Mouse (Mus musculus): ENCODE results near the gene Tgtp1. TPM values are rescaled to one million over a fixed set of nuclear protein-coding genes. Genes with fewer than 3 reads are reported as not detected.
"Not testable (repeated sequence)": the region's sequence is repeated elsewhere in the genome, so short reads cannot be mapped to it uniquely, and the experiment has no call there.

Tgtp1 gene
- total RNA-seq (2022) = 1 to 10 TPM in 1 of 4 experiments, under 1 TPM in 3; 0.68 to 1.2 (median 0.76) TPM

- DNase-seq (ENCODE audit: low spot score in 2 of 2) = not testable (repeated sequence)
Observed at GRCm38 (mm10) chr11:48994018-48994417, at the start of gene Tgtp1. Tgtp1 (minus strand) TSS chr11:48994172.

GRCm38 (mm10) chr11:49012074-49012473 is 18.1 kb upstream of the Tgtp1 start:
- not testable (repeated sequence) for DNase-seq (ENCODE audit: low spot score in 2 of 2)

GRCm38 (mm10) chr11:49006785-49007184 is 12.8 kb upstream of the Tgtp1 start:
- DNase-seq (ENCODE audit: low spot score in 2 of 2) = not testable (repeated sequence)

DNA sequence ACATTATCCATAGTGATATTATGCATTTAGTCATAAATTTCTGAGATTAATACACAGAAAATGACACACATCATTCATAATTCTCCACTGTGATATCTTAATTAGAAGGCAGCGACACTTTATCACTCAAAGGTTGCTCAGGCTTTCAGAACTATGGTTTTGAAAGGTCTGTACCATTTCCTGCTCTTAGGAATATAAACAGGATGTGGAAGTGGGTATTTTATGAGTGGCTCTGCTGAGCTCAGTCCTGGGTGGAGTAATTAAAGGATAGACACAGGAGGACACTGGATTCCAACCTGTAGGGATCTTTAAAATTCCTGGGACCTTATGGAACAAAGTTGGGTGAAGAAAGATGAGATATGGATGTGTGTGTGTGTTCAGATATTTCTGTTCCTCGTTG is 12.3 kb upstream of the Tgtp1 start:
- not testable (repeated sequence) for DNase-seq (ENCODE audit: low spot score in 2 of 2)

- not testable (repeated sequence) for DNase-seq (ENCODE audit: low spot score in 2 of 2)
Observed at GRCm38 (mm10) chr11:49000411-49000810, 6.4 kb upstream of the Tgtp1 start.

DNA sequence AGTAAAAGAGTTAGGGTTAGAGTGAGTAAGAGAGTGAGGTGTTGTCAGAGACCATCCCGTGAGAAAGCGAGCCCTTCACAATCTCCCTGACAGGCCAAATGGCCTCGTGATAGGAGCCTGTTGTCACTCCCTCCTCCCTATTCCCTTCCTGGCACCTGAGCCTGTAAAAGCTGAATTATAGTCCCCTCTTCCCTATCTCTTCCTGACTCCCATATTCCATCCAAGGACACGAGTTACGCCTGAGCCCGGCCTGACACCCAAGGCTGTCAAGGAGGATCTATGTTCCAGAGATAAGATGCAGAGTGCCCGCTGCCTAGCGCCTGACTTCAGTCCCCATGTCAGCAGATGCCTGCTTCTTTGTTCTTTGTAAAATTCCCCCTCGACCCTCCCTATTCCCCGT is 676 bp downstream of the Tgtp1 start:
- not testable (repeated sequence) for DNase-seq (ENCODE audit: low spot score in 2 of 2)

DNA sequence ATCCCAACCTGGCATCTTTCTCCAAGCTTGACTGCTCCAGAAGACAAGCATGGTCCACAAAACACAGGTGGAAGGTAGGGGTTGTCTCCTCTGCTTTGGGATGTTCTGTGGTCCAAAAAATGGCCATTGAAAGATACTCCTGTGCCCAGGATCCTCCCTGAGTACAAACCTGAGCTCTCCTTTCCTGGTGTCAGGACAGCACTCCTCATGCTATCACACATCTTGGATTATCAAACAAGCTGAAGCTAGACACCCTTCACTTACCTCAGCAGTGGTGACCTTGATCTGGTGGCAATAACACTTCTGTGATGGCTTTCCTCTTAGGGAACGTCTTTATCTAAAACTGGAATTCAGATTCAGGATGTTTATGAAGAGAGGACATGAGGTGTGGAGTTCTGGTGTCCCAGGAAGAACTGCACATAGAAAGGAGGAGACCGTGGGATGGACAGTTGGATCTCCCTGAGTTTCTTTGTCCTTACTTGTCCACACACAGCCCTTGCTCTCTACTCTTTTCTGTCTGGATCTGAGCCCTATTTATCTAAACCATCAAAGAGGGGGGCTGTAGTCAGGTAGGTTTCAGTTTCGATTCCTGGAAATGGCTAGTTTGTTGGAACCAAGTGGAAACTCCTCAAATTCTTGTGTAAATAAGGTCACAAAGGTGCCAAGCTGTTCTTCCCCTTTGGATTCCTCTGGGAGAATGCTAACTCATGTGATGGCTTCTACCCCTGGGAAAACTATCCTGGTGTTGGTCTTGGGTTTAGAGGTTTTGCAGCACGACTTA is 2.0 kb downstream of the Tgtp1 start, which contains the start of gene Gm12185:
Gene Gm12185, minus strand, starts transcription at position 487 of the 781 bp plus-strand sequence.
- DNase-seq (ENCODE audit: low spot score in 2 of 2) = not testable (repeated sequence)

GRCm38 (mm10) chr11:48989981-48990380 is 4.0 kb downstream of the Tgtp1 start:
- not testable (repeated sequence) for DNase-seq (ENCODE audit: low spot score in 2 of 2)

GRCm38 (mm10) chr11:48988219-48988618 is 5.8 kb downstream of the Tgtp1 start:
- DNase-seq (ENCODE audit: low spot score in 2 of 2) = not testable (repeated sequence)

DNA sequence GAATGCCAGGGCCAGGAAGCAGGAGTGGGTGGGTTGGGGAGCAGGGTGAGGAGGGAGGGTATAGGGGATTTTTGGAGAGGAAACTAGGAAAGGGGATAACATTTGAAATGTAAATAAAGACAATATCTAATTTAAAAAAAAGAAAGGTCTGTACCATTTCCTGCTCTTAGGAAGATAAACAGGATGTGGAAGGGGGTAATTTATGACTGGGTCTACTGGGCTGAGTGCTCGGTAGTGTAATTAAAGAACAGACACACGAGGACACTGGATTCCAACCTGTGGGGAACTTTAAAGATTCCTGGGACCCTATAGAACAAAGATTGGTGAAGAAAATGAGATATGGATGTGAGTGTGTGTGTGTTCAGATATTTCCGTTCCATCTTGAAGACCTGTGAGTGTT is 11.1 kb downstream of the Tgtp1 start:
- DNase-seq (ENCODE audit: low spot score in 2 of 2) = not testable (repeated sequence)

DNA sequence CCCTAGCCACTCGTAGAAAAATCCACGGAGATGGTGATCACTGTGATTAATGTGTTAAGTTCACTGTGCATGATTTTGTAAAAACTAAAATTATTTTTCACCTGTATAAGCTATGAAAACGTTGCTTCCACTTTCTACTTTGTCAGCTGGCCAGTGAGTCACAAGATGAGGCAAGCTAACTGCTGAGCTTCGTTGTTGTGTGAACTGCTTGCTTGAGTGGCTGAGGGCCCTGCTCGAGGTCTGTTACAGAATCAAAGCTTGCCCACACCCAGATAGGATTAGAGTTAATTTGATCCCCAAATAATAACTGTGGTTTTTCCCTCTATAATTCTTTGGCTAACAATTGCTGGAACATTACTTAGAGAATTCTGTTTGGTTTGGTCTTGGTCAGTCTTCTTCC is 13.9 kb downstream of the Tgtp1 start:
- not testable (repeated sequence) for DNase-seq (ENCODE audit: low spot score in 2 of 2)

GRCm38 (mm10) chr11:48979251-48979650 is 14.7 kb downstream of the Tgtp1 start, which contains the start of gene 9930111J21Rik1:
9930111J21Rik1 (minus strand) TSS chr11:48979398.
- not testable (repeated sequence) for DNase-seq (ENCODE audit: low spot score in 2 of 2)

GRCm38 (mm10) chr11:48978240-48978939 is 15.6 kb downstream of the Tgtp1 start, which contains the start of gene Olfr56:
Olfr56 (plus strand) TSS chr11:48978889.
- not testable (repeated sequence) for DNase-seq (ENCODE audit: low spot score in 2 of 2)

- not testable (repeated sequence) for DNase-seq (ENCODE audit: low spot score in 2 of 2)
Observed at GRCm38 (mm10) chr11:48974686-48975085, 19.3 kb downstream of the Tgtp1 start.

GRCm38 (mm10) chr11:48946090-48946489 is 47.9 kb downstream of the Tgtp1 start, which contains the start of gene Psme2b:
Psme2b (minus strand) TSS chr11:48946190.
- DNase-seq (ENCODE audit: low spot score in 2 of 2) = not testable (repeated sequence)

DNA sequence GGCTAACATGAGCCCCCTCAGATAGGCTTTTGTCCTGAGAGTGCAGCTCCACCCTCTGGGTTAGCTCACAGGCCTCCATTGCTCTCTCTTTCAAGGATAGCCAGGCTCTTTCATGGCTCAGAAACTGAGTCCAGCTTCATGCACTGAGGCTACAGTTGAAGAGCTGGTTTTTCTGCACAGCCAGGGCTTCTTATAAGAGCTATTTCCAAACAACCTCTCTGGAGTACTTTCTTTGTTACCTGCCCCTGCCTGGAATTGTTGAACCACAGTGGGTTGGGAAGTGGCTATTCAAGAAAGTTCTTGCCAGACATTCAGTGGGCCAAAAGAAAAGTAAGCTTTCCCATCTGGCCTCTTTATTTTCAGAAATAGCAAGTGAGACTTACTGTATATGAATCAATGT is 54.7 kb downstream of the Tgtp1 start:
- DNase-seq (ENCODE audit: low spot score in 2 of 2) = not testable (repeated sequence)

Other genes starting within 250 kb of the Tgtp1 start
- 100 to 1,000 TPM; 411 to 495 (median 459) TPM for gene Rack1, start 193.8 kb downstream of the Tgtp1 start, total RNA-seq (2022)
- gene Trim41, start 176.8 kb downstream of the Tgtp1 start, total RNA-seq (2022) = 10 to 100 TPM; 13.7 to 25.0 (median 20.8) TPM
- gene Trim7, start 168.0 kb downstream of the Tgtp1 start, total RNA-seq (2022) = 10 to 100 TPM; 25.5 to 30.8 (median 29.7) TPM
- 1 to 10 TPM; 1.4 to 3.1 (median 1.8) TPM for gene Gm12184, start 167.5 kb downstream of the Tgtp1 start, total RNA-seq (2022)
- gene Irgm1, start 122.5 kb downstream of the Tgtp1 start, total RNA-seq (2022) = 10 to 100 TPM; 12.0 to 13.7 (median 12.9) TPM
- under 1 TPM in 3 of 4 experiments, not detected in 1; 0.13 to 0.21 (median 0.17) TPM for gene Gm5431, start 92.0 kb downstream of the Tgtp1 start, total RNA-seq (2022)
- 1 to 10 TPM in 2 of 4 experiments, under 1 TPM in 1, not detected in 1; 0.48 to 1.1 (median 1.1) TPM for gene Psme2b, start 48.0 kb downstream of the Tgtp1 start, total RNA-seq (2022)
- not detected for gene Olfr56, start 15.3 kb downstream of the Tgtp1 start, total RNA-seq (2022)
- gene 9930111J21Rik1, start 14.8 kb downstream of the Tgtp1 start, total RNA-seq (2022) = under 1 TPM; 0.49 to 0.94 (median 0.67) TPM
- gene Gm12185, start 1.9 kb downstream of the Tgtp1 start, total RNA-seq (2022) = under 1 TPM; 0.15 to 0.51 (median 0.20) TPM
- 1 to 10 TPM in 2 of 4 experiments, under 1 TPM in 2; 0.70 to 1.2 (median 1.0) TPM for gene 9930111J21Rik2, start 57.1 kb upstream of the Tgtp1 start, total RNA-seq (2022)
- gene Tgtp2, start 70.0 kb upstream of the Tgtp1 start, total RNA-seq (2022) = under 1 TPM in 3 of 4 experiments, not detected in 1; 0.29 to 0.53 (median 0.43) TPM
- gene Ifi47, start 82.4 kb upstream of the Tgtp1 start, total RNA-seq (2022) = 1 to 10 TPM in 2 of 4 experiments, under 1 TPM in 2; 0.58 to 1.1 (median 0.89) TPM
- gene Olfr1396, start 120.7 kb upstream of the Tgtp1 start, total RNA-seq (2022) = not detected
- gene Olfr1395, start 148.1 kb upstream of the Tgtp1 start, total RNA-seq (2022) = not detected
- gene Olfr1394, start 160.2 kb upstream of the Tgtp1 start, total RNA-seq (2022) = not detected
- 1 to 10 TPM in 3 of 4 experiments, under 1 TPM in 1; 0.96 to 2.6 (median 2.0) TPM for gene Btnl9, start 193.0 kb upstream of the Tgtp1 start, total RNA-seq (2022)
- gene Zfp62, start 209.1 kb upstream of the Tgtp1 start, total RNA-seq (2022) = 10 to 100 TPM; 24.4 to 29.9 (median 26.0) TPM